Mouse (Mus musculus) midbrain, embryonic 16.5 days (tissue): ENCODE data around the gene Syde1. TPM values are rescaled to one million over a fixed set of nuclear protein-coding genes. Genes with fewer than 3 reads are reported as not detected.

Experiments
- ATAC-seq: fragments of 200-750 bp; cut with Nextera tagmentation; 2 replicates; pipeline ENCODE4 v1.8.0; 2017; ENCODE audit warnings: moderate TSS enrichment
- H3K27ac ChIP-seq: fragments of 300-500 bp; sonication (generic); 2 replicates; pipeline ENCODE4 v1.5.1; 2014; ENCODE audit warnings: mild to moderate bottlenecking, low read length, mixed read lengths
- H3K27me3 ChIP-seq: fragments of 300-500 bp; sonication (generic); 2 replicates; pipeline ENCODE4 v1.6.1; 2014; ENCODE audit warnings: low read depth, low read length, mixed read lengths; ENCODE audit not compliant: control insufficient read depth, insufficient read depth
- H3K36me3 ChIP-seq: fragments of 300-500 bp; sonication (generic); 2 replicates; pipeline ENCODE4 v1.6.1; 2014; ENCODE audit warnings: mild to moderate bottlenecking, low read length, moderate library complexity, mixed read lengths; ENCODE audit not compliant: control insufficient read depth, insufficient read depth
- H3K4me1 ChIP-seq: fragments of 300-500 bp; sonication (generic); 2 replicates; pipeline ENCODE4 v1.6.1; 2014; ENCODE audit warnings: mild to moderate bottlenecking, low read length, mixed read lengths; ENCODE audit not compliant: control insufficient read depth, insufficient read depth
- H3K4me2 ChIP-seq: fragments of 300-500 bp; sonication (generic); 2 replicates; pipeline ENCODE4 v1.6.1; 2014; ENCODE audit warnings: mild to moderate bottlenecking, low read length, mixed read lengths
- H3K4me3 ChIP-seq: fragments of 300-500 bp; sonication (generic); 2 replicates; pipeline ENCODE4 v1.5.1; 2014; ENCODE audit warnings: low read depth, mild to moderate bottlenecking, low read length, moderate library complexity, mixed read lengths
- H3K9ac ChIP-seq: fragments of 300-500 bp; sonication (generic); 2 replicates; pipeline ENCODE4 v1.6.1; 2014; ENCODE audit warnings: low read depth, low read length, mixed read lengths
- H3K9me3 ChIP-seq: fragments of 300-500 bp; sonication (generic); replicated peaks from 2 replicates; pipeline ENCODE4 v1.6.1; 2014; ENCODE audit warnings: mild to moderate bottlenecking, low read length, mixed read lengths; ENCODE audit not compliant: control insufficient read depth, poor library complexity, severe bottlenecking
- WGBS: fragments of 180-500 bp; shearing (Covaris S2); extraction: QIAGEN DNeasy Blood & Tissue Kit; methylation state at CpG from one replicate; pipeline ENCODE4 v1.1.7; 2014; 5-methylcytosine and 5-hydroxymethylcytosine counted together
- polyA plus RNA-seq: library from polyadenylated mRNA; unstranded; fragments of >200 nt; fragmentation: Nextera tagmentation; extraction: Ambion mirVana; gene quantifications from 2 replicates; pipeline ENCODE4 v1.2.1, GENCODE M21; 2015

Syde1 gene
- polyA plus RNA-seq, 1 experiment from 2014 or later: 3.0 TPM

DNA sequence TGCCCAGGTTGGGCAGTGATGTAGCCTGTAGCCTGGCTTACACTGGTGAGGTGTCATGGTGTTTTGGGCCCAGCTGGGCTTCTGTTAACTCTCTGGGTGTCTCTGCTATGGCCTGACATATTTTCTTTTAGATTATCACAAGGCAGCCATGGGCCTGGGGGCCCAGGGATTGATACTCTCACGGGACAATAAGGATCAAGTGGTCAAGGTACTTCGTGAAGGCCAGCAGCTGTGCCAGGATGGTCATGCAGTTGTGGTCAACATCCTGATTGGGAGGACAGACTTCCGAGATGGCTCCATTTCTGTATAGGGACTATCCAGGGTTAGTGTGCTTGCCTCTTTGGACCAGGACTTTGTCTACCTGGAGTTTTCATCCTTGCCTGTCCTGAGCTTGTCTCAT, 7.8 kb downstream of the Syde1 start:
- H3K4me3 ChIP-seq: no peak overlapping the region
- 85% methylated on average over 3 of the region's 3 CpGs for WGBS
- H3K4me2 ChIP-seq: no peak overlapping the region
- peaks cover 5% of the 10 kb centered on the region; the same call in 1 of the 2 replicates for H3K36me3 ChIP-seq
- no peak for ATAC-seq
- no peaks in the 10 kb centered on the region for H3K9me3 ChIP-seq
- no peak overlapping the region for H3K9ac ChIP-seq
- no peaks in the 10 kb centered on the region for H3K4me1 ChIP-seq
- H3K27me3 ChIP-seq: no peaks in the 10 kb centered on the region
- no peak overlapping the region for H3K27ac ChIP-seq

DNA sequence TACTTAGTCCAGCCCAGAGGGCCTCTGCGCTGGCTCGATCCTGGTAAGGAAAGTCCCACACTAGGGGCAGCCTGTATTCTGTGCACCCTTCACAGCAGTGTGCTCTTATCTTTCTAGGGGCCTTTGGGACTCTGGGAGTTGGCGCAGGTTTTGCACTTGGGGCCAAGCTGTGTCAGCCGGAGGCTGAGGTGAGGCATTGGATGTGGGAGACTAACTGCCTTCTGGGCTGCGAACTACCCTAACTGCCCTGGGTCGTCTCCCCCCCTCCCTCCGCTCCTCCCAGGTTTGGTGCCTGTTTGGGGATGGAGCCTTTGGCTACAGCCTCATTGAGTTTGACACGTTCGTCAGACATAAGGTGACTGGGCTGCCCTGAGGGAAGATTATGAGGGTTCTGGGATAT, 8.4 kb downstream of the Syde1 start:
- H3K4me3 ChIP-seq: no peak overlapping the region
- ATAC-seq: no peak
- no peak overlapping the region for H3K27ac ChIP-seq
- H3K9ac ChIP-seq: no peak overlapping the region
- peaks cover 5% of the 10 kb centered on the region; the same call in 1 of the 2 replicates for H3K36me3 ChIP-seq
- H3K9me3 ChIP-seq: no peaks in the 10 kb centered on the region
- no peaks in the 10 kb centered on the region for H3K4me1 ChIP-seq
- WGBS: 80% methylated on average over 9 of the region's 9 CpGs
- no peak overlapping the region for H3K4me2 ChIP-seq
- H3K27me3 ChIP-seq: no peaks in the 10 kb centered on the region

DNA sequence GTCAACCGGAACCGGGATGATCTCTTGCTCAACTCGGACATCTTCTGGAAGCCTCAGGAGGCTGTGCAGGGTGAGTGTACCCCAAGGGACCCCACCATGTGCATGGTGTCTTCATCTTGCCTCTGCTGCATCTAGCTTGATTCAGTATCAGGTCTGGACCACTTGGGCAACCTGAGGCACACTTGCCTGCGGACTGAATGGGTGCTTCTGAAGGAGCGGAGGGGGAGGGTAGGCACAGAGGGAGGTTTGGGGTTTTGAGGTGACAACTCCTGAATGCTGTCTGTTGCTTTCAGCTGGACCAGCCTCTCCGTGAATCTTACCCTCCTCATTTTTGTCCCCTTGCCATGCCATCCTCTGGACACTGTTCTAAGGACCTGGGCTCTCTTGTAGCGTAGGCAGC, 10.6 kb downstream of the Syde1 start:
- peaks cover 5% of the 10 kb centered on the region; the same call in 1 of the 2 replicates for H3K36me3 ChIP-seq
- no peak for ATAC-seq

DNA sequence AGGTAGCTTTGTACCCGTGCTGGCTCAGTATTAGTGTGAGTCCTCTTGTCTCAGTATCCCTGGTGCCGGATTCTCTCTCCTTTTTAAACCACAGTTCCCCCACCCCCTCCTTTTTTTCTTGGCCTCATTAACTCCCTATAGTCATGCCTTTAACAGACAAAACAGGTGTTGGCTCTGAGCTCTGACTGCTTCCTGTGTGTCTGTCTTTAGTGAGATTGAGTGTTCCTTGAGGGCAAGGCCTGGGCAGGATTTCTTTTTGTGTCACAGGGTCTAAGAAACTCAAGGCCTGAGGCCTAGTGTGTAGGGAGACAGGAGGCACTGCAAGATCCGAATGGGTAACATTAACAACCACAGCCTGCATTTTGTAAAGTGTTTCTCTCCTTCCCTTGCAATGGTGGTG, 13.6 kb downstream of the Syde1 start:
- Histone ChIP-seq H3K36me3 (peaks cover 5% of the 10 kb centered on the region; the same call in 1 of the 2 replicates), H3K27ac (no peak overlapping the region), H3K9ac (no peak overlapping the region), H3K4me2 (no peak overlapping the region), H3K4me1 (peaks cover 8% of the 10 kb centered on the region), H3K27me3 (no peaks in the 10 kb centered on the region), H3K9me3 (no peaks in the 10 kb centered on the region), H3K4me3 (no peak overlapping the region)
- ATAC-seq: no peak
- 80% methylated on average over 3 of the region's 3 CpGs for WGBS

More for the DNA sequence above, 10.6 kb downstream of the Syde1 start:
- no peaks in the 10 kb centered on the region for H3K27me3 ChIP-seq
- no peak overlapping the region for H3K27ac ChIP-seq
- H3K9ac ChIP-seq: no peak overlapping the region
- H3K4me1 ChIP-seq: no peaks in the 10 kb centered on the region
- 93% methylated on average over 7 of the region's 7 CpGs for WGBS
- no peak overlapping the region for H3K4me3 ChIP-seq
- H3K4me2 ChIP-seq: no peak overlapping the region
- H3K9me3 ChIP-seq: no peaks in the 10 kb centered on the region

DNA sequence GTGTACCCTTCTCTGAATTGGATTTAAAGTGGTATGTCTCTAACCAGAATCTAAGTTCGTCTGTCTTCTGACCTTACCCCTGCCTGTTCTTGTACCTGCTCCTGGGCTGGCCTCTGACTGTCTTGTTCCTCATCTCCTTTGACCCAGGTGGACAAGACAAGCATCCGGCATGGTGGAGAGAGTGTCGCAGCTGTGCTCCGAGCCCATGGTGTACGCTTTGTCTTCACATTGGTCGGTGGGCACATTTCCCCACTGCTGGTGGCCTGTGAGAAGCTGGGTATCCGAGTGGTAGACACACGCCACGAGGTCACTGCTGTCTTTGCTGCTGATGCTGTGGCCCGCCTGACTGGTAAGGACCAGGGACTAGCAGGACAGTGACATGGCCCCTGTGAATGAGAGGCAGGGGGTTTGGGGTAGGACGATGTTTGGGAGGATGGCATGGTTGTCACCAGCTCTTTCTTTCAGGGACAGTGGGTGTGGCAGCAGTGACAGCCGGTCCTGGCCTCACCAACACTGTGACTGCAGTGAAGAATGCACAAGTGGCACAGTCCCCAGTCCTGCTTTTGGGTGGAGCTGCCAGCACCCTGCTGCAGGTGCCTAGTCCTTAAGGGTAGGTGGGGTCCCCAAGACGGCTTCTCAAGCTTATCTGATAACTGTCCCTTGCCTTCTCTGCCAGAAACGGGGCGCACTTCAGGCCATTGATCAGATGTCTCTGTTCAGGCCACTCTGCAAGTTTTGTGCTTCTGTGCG, 15.2 kb downstream of the Syde1 start:
- no peak overlapping the region for H3K27ac ChIP-seq
- H3K4me3 ChIP-seq: no peak overlapping the region
- H3K36me3 ChIP-seq: peaks cover 5% of the 10 kb centered on the region; the same call in 1 of the 2 replicates
- WGBS: 94% methylated on average over 16 of the region's 16 CpGs
- peaks cover 8% of the 10 kb centered on the region for H3K4me1 ChIP-seq
- no peak overlapping the region for H3K9ac ChIP-seq
- no peaks in the 10 kb centered on the region for H3K9me3 ChIP-seq
- H3K4me2 ChIP-seq: no peak overlapping the region
- no peak for ATAC-seq
- no peaks in the 10 kb centered on the region for H3K27me3 ChIP-seq

DNA sequence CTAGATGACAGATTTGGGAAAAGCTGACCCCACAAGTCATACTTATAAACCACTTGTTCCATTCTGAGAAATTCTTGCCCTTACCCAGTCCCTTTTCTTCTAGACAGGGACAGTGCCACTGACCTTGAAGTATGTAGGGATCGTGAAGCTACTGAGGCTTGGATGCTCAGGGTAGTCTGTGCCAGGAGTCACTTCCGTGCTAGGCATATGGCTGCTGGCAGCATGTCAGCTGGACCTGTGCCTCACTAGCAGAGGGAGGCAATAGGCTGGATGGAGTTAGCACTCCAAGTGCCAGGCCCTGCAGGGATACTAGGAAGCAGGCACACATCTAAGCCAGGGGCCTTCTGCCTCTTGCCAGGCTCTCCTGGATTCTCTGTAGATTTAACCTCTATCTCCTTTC, 16.1 kb downstream of the Syde1 start:
- H3K27ac ChIP-seq: no peak overlapping the region
- ATAC-seq: no peak
- no peak overlapping the region; the same call in 1 of the 2 replicates for H3K4me3 ChIP-seq
- H3K9me3 ChIP-seq: no peaks in the 10 kb centered on the region
- H3K36me3 ChIP-seq: 0 out of 2 replicates have a peak, but pooled peaks cover under 1% of the 10 kb centered on the region
- H3K9ac ChIP-seq: 0 out of 2 replicates have a peak overlapping the region, but pooled peaks have one; percentile 21
- peak overlapping the region; percentile 80; the same call in 1 of the 2 replicates for H3K4me2 ChIP-seq
- 67% methylated on average over 2 of the region's 2 CpGs for WGBS
- peaks cover 8% of the 10 kb centered on the region for H3K4me1 ChIP-seq
- H3K27me3 ChIP-seq: no peaks in the 10 kb centered on the region

DNA sequence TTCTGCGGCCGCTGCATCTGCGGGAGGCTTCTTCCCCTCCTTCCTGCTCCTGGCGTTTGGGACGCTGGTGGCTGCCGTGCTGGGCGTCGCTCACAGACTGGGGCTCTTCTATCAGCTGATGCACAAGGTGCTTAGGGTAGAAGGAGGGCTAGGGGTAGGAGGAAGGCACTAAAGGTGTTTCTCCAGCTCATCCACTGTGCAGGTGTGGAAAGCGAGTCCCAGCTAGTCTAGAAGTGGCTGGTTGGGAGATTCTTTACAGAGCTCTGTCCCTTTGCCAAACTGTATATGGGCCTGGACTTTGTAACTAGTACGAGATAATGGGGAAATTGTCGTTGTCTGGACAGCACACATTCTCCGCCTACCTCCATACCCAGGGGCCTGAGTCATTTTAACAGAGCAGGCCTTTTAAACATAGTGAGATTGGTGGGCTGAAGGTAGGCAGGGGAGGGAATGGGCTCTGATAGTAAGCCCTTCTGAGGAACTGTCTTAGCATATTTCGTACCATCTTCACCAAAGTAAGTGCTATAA, 16.6 kb downstream of the Syde1 start:
- Histone ChIP-seq H3K9ac (peak overlapping the region; percentile 78), H3K9me3 (no peaks in the 10 kb centered on the region), H3K4me3 (peak overlapping the region; percentile 49), H3K27me3 (no peaks in the 10 kb centered on the region), H3K4me2 (peak overlapping the region; percentile 80), H3K27ac (peak overlapping the region; percentile 86), H3K36me3 (no peaks in the 10 kb centered on the region), H3K4me1 (peaks cover 8% of the 10 kb centered on the region)
- ATAC-seq: peak; percentile 60
- WGBS: 19% methylated on average over 13 of the region's 13 CpGs

DNA sequence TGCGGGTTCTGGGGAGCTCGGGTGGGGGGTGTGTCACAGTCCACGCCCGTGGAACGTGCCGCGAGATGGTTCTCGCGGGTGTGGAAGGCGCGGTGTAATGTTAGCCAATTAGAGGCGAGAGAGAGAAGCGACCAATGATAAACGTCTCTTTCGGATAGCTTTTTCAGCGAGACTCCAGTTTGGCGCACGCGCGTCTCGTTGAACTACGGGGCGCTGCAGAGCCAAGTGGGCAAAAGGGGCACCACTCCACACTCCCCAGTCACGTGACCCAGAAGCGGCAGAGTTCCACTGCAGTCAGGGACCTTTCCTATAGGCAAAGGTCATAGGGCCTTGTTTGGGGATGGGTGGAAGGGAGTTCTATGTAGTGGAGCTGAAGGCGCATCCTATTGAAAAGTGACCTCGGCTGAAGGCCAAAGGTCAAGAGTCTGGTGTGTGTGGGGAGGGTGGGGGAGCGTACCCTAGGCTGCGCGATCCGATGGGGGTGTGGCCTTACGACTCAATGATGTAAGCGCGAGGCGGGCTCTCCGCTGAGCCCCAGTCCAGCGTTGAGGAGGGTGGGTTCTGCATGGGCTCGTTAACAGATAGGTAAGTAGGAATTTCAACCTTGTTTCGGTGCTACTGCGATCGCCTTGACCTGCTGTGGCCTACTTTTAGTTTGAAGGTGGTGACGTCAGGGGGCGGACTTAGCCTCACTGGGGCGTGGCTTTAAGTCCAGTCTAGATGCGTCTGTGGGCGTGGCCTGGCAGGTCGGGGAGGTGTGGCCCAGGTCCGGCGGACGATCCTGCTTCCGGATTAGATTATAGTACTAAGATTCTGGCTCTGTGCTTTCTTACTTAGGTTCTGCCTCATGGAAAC, 17.3 kb downstream of the Syde1 start, which contains the start of gene Ilvbl:
TSS of gene Ilvbl (plus strand) at position 97 of the 855 bp plus-strand sequence.
- Histone ChIP-seq H3K27me3 (no peaks in the 10 kb centered on the region), H3K4me3 (peak within 1 kb of the TSS; percentile 49), H3K9me3 (no peaks in the 10 kb centered on the region), H3K27ac (peak within 1 kb of the TSS; percentile 86), H3K36me3 (no peaks in the 10 kb centered on the region), H3K4me2 (peak within 1 kb of the TSS; percentile 80), H3K4me1 (peaks cover 8% of the 10 kb centered on the region), H3K9ac (peak within 1 kb of the TSS; percentile 78)
- under 1% methylated on average over 51 of the region's 51 CpGs for WGBS
- ATAC-seq: peak; percentile 95
